Mouse (Mus musculus): ENCODE measurements around the gene Cmpk2.

Cmpk2 gene

GRCm38 (mm10) chr12:26469098-26470041 is at the start of gene Cmpk2:
TSS of gene Cmpk2 (plus strand) at chr12:26469204.
- WGBS = under 1% methylated on average over 69 of the region's 69 CpGs

GRCm38 (mm10) chr12:26424841-26425240 is 44.2 kb upstream of the Cmpk2 start:
- 83% methylated on average over 2 of the region's 2 CpGs for WGBS

- WGBS = 93% methylated on average over 2 of the region's 2 CpGs
Measured at GRCm38 (mm10) chr12:26428771-26429170, 40.2 kb upstream of the Cmpk2 start.

- WGBS = 83% methylated on average over 4 of the region's 4 CpGs
Measured at GRCm38 (mm10) chr12:26436334-26436733, 32.7 kb upstream of the Cmpk2 start.

GRCm38 (mm10) chr12:26437950-26438349 is 31.1 kb upstream of the Cmpk2 start:
- WGBS = 91% methylated on average over 3 of the region's 3 CpGs

- 50% methylated on average over 3 of the region's 3 CpGs for whole genome bisulfite sequencing
Measured at GRCm38 (mm10) chr12:26439366-26439765, 29.6 kb upstream of the Cmpk2 start.

GRCm38 (mm10) chr12:26444054-26444453 is 24.9 kb upstream of the Cmpk2 start:
- WGBS = 2% methylated on average over 2 of the region's 2 CpGs

GRCm38 (mm10) chr12:26444511-26444910 is 24.5 kb upstream of the Cmpk2 start:
- WGBS = 69% methylated on average over 2 of the region's 2 CpGs

GRCm38 (mm10) chr12:26446377-26447045 is 22.5 kb upstream of the Cmpk2 start:
- 83% methylated on average over 4 of the region's 4 CpGs for WGBS

- 99% methylated on average over 2 of the region's 2 CpGs for WGBS
Measured at GRCm38 (mm10) chr12:26449483-26449882, 19.5 kb upstream of the Cmpk2 start.

- 48% methylated on average over 1 of the region's 1 CpGs for WGBS
Measured at GRCm38 (mm10) chr12:26451150-26451549, 17.9 kb upstream of the Cmpk2 start.

GRCm38 (mm10) chr12:26452951-26453350 is 16.1 kb upstream of the Cmpk2 start:
- 75% methylated on average over 4 of the region's 4 CpGs for WGBS

- 68% methylated on average over 5 of the region's 5 CpGs for WGBS
Measured at GRCm38 (mm10) chr12:26454682-26455081, 14.3 kb upstream of the Cmpk2 start.

GRCm38 (mm10) chr12:26456028-26456698 is 12.8 kb upstream of the Cmpk2 start, which contains the start of gene Rsad2:
TSS of gene Rsad2 (minus strand) at chr12:26456452.
- WGBS = 34% methylated on average over 13 of the region's 13 CpGs

- WGBS = 66% methylated on average over 2 of the region's 2 CpGs
Measured at GRCm38 (mm10) chr12:26460091-26460490, 8.9 kb upstream of the Cmpk2 start.

GRCm38 (mm10) chr12:26465600-26465999 is 3.4 kb upstream of the Cmpk2 start:
- WGBS = 69% methylated on average over 5 of the region's 5 CpGs

GRCm38 (mm10) chr12:26470042-26470409 is 1.0 kb downstream of the Cmpk2 start:
- WGBS = 17% methylated on average over 6 of the region's 6 CpGs

GRCm38 (mm10) chr12:26471376-26471775 is 2.4 kb downstream of the Cmpk2 start:
- 76% methylated on average over 3 of the region's 3 CpGs for WGBS

- 89% methylated on average over 3 of the region's 3 CpGs for WGBS
Measured at GRCm38 (mm10) chr12:26472770-26473481, 3.9 kb downstream of the Cmpk2 start.

- 93% methylated on average over 6 of the region's 6 CpGs for WGBS
Measured at GRCm38 (mm10) chr12:26473746-26474145, 4.7 kb downstream of the Cmpk2 start.

- 97% methylated on average over 5 of the region's 5 CpGs for WGBS
Measured at GRCm38 (mm10) chr12:26477198-26477597, 8.2 kb downstream of the Cmpk2 start.

Measured in cerebral cortex, adult 2 months (tissue).